Mouse (Mus musculus): ENCODE measurements around the gene Amer2. TPM values are rescaled to one million over a fixed set of nuclear protein-coding genes. Genes with fewer than 3 reads are reported as not detected.

Gene Amer2
- polyA plus RNA-seq, 1 experiment from 2014 or later: 0.69 TPM

- no peaks in the 10 kb centered on the region for H3K27me3 ChIP-seq (ENCODE audit: control insufficient read depth, insufficient read depth, low read length)
- H3K4me1 ChIP-seq (ENCODE audit: control insufficient read depth in 2 of 2, insufficient read depth in 2 of 2, low read length in 2 of 2): peaks cover 16 to 23% of the 10 kb centered on the region in 2 experiments
- no peak overlapping the region for H3K27ac ChIP-seq (replicated peaks in 1 of 2; ENCODE audit: control insufficient read depth in 1 of 2, insufficient read depth in 1 of 2, low read depth in 2 of 2, low read length in 2 of 2)
- no peaks in the 10 kb centered on the region for H3K9me3 ChIP-seq (ENCODE audit: control insufficient read depth, low read length)
- H3K4me2 ChIP-seq (ENCODE audit: low read length): no peak overlapping the region
- WGBS: 74% methylated on average over 5 of the region's 5 CpGs
- H3K36me3 ChIP-seq (ENCODE audit: control insufficient read depth, insufficient read depth, low read length): no peaks in the 10 kb centered on the region
- H3K9ac ChIP-seq (ENCODE audit: low read length): no peak overlapping the region
- ATAC-seq (ENCODE audit: insufficient number of reproducible peaks, insufficient read depth, low FRiP score, low read depth): no peak
- no peak overlapping the region for H3K4me3 ChIP-seq (ENCODE audit: control insufficient read depth in 1 of 2, insufficient read depth in 1 of 2, low read depth in 1 of 2, low read length in 2 of 2)
Observed at GRCm38 (mm10) chr14:60431515-60431914, 58.5 kb downstream of the Amer2 start.

- H3K9me3 ChIP-seq (ENCODE audit: control insufficient read depth, low read length): no peaks in the 10 kb centered on the region
- H3K4me2 ChIP-seq (ENCODE audit: low read length): no peak overlapping the region
- WGBS: 78% methylated on average over 2 of the region's 2 CpGs
- peaks cover 13 to 19% of the 10 kb centered on the region in 2 experiments for H3K4me1 ChIP-seq (ENCODE audit: control insufficient read depth in 2 of 2, insufficient read depth in 2 of 2, low read length in 2 of 2)
- no peak overlapping the region for H3K4me3 ChIP-seq (ENCODE audit: control insufficient read depth in 1 of 2, insufficient read depth in 1 of 2, low read depth in 1 of 2, low read length in 2 of 2)
- H3K27me3 ChIP-seq (ENCODE audit: control insufficient read depth, insufficient read depth, low read length): no peaks in the 10 kb centered on the region
- H3K36me3 ChIP-seq (ENCODE audit: control insufficient read depth, insufficient read depth, low read length): no peaks in the 10 kb centered on the region
- H3K27ac ChIP-seq (replicated peaks in 1 of 2; ENCODE audit: control insufficient read depth in 1 of 2, insufficient read depth in 1 of 2, low read depth in 2 of 2, low read length in 2 of 2): no peak overlapping the region
- ATAC-seq (ENCODE audit: insufficient number of reproducible peaks, insufficient read depth, low FRiP score, low read depth): no peak
- H3K9ac ChIP-seq (ENCODE audit: low read length): no peak overlapping the region
Observed at GRCm38 (mm10) chr14:60432136-60432535, 59.1 kb downstream of the Amer2 start.

- no peak for ATAC-seq (ENCODE audit: insufficient number of reproducible peaks, insufficient read depth, low FRiP score, low read depth)
- Histone ChIP-seq H3K4me1 (ENCODE audit: control insufficient read depth in 2 of 2, insufficient read depth in 2 of 2, low read length in 2 of 2) (no peaks in the 10 kb centered on the region; a peak in 1 of 4 replicates), H3K4me2 (ENCODE audit: low read length) (no peak overlapping the region), H3K36me3 (ENCODE audit: control insufficient read depth, insufficient read depth, low read length) (no peaks in the 10 kb centered on the region), H3K27me3 (ENCODE audit: control insufficient read depth, insufficient read depth, low read length) (no peaks in the 10 kb centered on the region), H3K9ac (ENCODE audit: low read length) (no peak overlapping the region), H3K27ac (replicated peaks in 1 of 2; ENCODE audit: control insufficient read depth in 1 of 2, insufficient read depth in 1 of 2, low read depth in 2 of 2, low read length in 2 of 2) (no peak overlapping the region), H3K9me3 (ENCODE audit: control insufficient read depth, low read length) (no peaks in the 10 kb centered on the region), H3K4me3 (ENCODE audit: control insufficient read depth in 1 of 2, insufficient read depth in 1 of 2, low read depth in 1 of 2, low read length in 2 of 2) (no peak overlapping the region)
- WGBS: 58% methylated on average over 4 of the region's 4 CpGs
Observed at GRCm38 (mm10) chr14:60435515-60435914, 62.5 kb downstream of the Amer2 start.

- Histone ChIP-seq H3K9ac (ENCODE audit: low read length) (no peak overlapping the region), H3K4me1 (ENCODE audit: control insufficient read depth in 2 of 2, insufficient read depth in 2 of 2, low read length in 2 of 2) (no peaks in the 10 kb centered on the region), H3K27ac (replicated peaks in 1 of 2; ENCODE audit: control insufficient read depth in 1 of 2, insufficient read depth in 1 of 2, low read depth in 2 of 2, low read length in 2 of 2) (no peak overlapping the region), H3K27me3 (ENCODE audit: control insufficient read depth, insufficient read depth, low read length) (no peaks in the 10 kb centered on the region), H3K4me3 (ENCODE audit: control insufficient read depth in 1 of 2, insufficient read depth in 1 of 2, low read depth in 1 of 2, low read length in 2 of 2) (no peak overlapping the region), H3K36me3 (ENCODE audit: control insufficient read depth, insufficient read depth, low read length) (no peaks in the 10 kb centered on the region), H3K9me3 (ENCODE audit: control insufficient read depth, low read length) (no peaks in the 10 kb centered on the region), H3K4me2 (ENCODE audit: low read length) (no peak overlapping the region)
- no peak for ATAC-seq (ENCODE audit: insufficient number of reproducible peaks, insufficient read depth, low FRiP score, low read depth)
Observed at GRCm38 (mm10) chr14:60436364-60436763, 63.3 kb downstream of the Amer2 start.

Other genes with a start within 250 kb of the Amer2 start
- gene Atp8a2, start 176.1 kb upstream of the Amer2 start, polyA plus RNA-seq (2014; fragmentation: Nextera tagmentation; extraction: Ambion mirVana): 9.0 and 10.5 TPM in 2 replicates
- 0.07 TPM in 1 of 2 replicates, not detected in the other for gene Nupl1, start 121.8 kb upstream of the Amer2 start, polyA plus RNA-seq (2014; fragmentation: Nextera tagmentation; extraction: Ambion mirVana)
- 42.5 TPM in 2 replicates for gene Gm49336, start 121.8 kb upstream of the Amer2 start, polyA plus RNA-seq (2014; fragmentation: Nextera tagmentation; extraction: Ambion mirVana)
- gene Mtmr6, start 108.0 kb upstream of the Amer2 start, polyA plus RNA-seq (2014; fragmentation: Nextera tagmentation; extraction: Ambion mirVana): 28.5 and 31.7 TPM in 2 replicates

All from heart, embryonic 14.5 days (tissue).